Mouse (Mus musculus): ENCODE measurements around the gene Psma5. TPM values are rescaled to one million over a fixed set of nuclear protein-coding genes. Genes with fewer than 3 reads are reported as not detected.
A peak's percentile ranks its signal among the peaks of the same experiment; 100 is the strongest.
"Not testable (repeated sequence)": the region's sequence is repeated elsewhere in the genome, so short reads cannot be mapped to it uniquely, and the experiment has no call there.

Psma5 gene
- 100 to 1,000 TPM; 167 to 264 (median 193) TPM for polyA plus RNA-seq (2017; shearing (Covaris generic))

- peak; percentile 100 for ATAC-seq
Measured at GRCm38 (mm10) chr3:108256719-108257637, at the start of gene Psma5. Psma5 (plus strand) TSS chr3:108256926.

- no peak for ATAC-seq
Measured at GRCm38 (mm10) chr3:108209001-108209400, 47.7 kb upstream of the Psma5 start.

- no peak for ATAC-seq
Measured at GRCm38 (mm10) chr3:108209536-108209935, 47.2 kb upstream of the Psma5 start.

GRCm38 (mm10) chr3:108209946-108210770, 46.6 kb upstream of the Psma5 start:
- ATAC-seq = peak; percentile 94

- ATAC-seq = peak; percentile 84
Measured at GRCm38 (mm10) chr3:108210771-108211139, 46.0 kb upstream of the Psma5 start, which contains the start of gene Atxn7l2. Atxn7l2 (minus strand) TSS chr3:108210934.

GRCm38 (mm10) chr3:108211845-108212244, 44.9 kb upstream of the Psma5 start:
- no peak for ATAC-seq

- no peak for ATAC-seq
Measured at GRCm38 (mm10) chr3:108212406-108212805, 44.3 kb upstream of the Psma5 start.

GRCm38 (mm10) chr3:108214734-108215133, 42.0 kb upstream of the Psma5 start:
- ATAC-seq = no peak

DNA sequence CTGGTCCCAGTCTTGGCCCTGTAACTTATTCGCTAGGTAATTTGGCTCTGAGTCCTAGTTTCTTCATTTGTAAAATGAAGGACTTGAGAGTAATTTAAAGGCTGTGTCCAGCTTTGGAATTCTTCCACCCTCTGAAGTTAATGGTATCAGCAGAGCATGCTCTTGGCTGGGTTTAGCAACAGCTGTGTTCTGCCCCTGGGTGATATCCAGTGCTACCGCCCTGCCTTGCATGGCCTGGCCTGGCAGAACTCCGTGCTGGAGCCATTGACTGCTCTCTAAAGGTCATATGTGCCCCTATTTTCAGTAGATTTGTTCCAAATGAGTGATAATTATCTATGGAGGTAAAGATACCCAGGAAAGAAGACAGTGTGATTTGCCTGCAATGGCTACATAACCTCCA, 36.1 kb upstream of the Psma5 start:
- no peak for ATAC-seq

GRCm38 (mm10) chr3:108225711-108226557, 30.8 kb upstream of the Psma5 start:
- peak; percentile 22 for ATAC-seq

- peak; percentile 38 for ATAC-seq
Measured at GRCm38 (mm10) chr3:108226558-108227350, 30.0 kb upstream of the Psma5 start, which contains the start of gene Sypl2. Sypl2 (minus strand) TSS chr3:108226648.

GRCm38 (mm10) chr3:108227521-108227920, 29.2 kb upstream of the Psma5 start:
- ATAC-seq = no peak

- no peak for ATAC-seq
Measured at GRCm38 (mm10) chr3:108231646-108232045, 25.1 kb upstream of the Psma5 start.

- ATAC-seq = not testable (repeated sequence)
Measured at GRCm38 (mm10) chr3:108237474-108238102, 19.1 kb upstream of the Psma5 start.

DNA sequence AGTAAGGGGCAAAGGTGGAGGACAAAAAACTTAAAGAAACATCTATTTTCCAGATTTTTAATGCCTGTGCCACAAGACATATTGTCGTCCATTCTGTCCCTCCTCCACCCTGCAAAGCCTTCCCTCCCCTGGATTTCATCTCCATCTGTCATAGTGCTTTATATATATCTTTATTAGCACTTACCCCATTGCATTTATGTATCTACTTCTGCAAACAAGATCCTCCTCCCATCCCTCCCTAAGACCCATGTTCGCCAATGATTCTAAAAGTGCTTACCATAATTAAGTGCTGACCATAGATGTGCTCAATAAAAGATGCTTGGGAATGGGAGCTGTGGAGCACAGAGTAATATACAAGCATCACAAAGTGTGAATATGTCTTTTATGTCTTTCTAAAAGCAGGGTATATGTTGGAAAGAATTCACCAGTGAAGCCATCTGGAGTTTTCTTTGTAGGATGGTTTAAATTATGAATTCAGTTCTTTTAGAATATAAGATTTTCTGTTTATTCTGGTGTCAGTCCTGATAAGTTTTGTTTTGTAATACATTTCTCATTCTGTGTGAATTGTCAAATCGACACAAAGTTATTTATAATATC, 15.4 kb upstream of the Psma5 start:
- no peak for ATAC-seq

GRCm38 (mm10) chr3:108246857-108247256, 9.9 kb upstream of the Psma5 start:
- no peak for ATAC-seq

- no peak for ATAC-seq
Measured at GRCm38 (mm10) chr3:108257831-108258500, 1.2 kb downstream of the Psma5 start.

- no peak for ATAC-seq
Measured at GRCm38 (mm10) chr3:108259319-108259718, 2.6 kb downstream of the Psma5 start.

DNA sequence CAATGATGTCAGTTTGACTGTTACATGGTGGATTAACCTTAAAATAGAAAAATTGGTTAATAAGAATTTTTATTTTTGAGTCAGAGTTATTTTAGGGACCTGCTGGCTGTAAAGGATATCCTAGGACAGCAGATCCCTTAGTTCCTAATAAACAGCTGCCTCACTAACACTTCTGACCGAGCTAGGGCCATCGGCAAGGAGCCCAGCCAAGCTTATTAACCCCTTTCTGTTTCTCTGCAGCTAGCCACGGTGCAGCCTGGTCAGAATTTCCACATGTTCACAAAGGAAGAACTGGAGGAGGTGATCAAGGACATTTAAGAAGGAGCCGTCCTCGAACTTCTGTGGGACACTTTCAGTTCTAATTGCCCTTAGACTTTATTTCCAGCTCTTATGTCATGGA, 22.8 kb downstream of the Psma5 start:
- ATAC-seq = not testable (repeated sequence)

All from inflammation-experienced regulatory T-cells, adult 6 months (primary cell).